Mouse (Mus musculus): ENCODE measurements at regions not wholly inside any gene's neighbourhood (a gene's known extent, or its start where the extent isn't known, plus 50 kb on each side); places are given as distances from the start of the nearest gene placed in this dataset.
"Not testable (repeated sequence)": the region's sequence is repeated elsewhere in the genome, so short reads cannot be mapped to it uniquely, and the experiment has no call there.

DNA sequence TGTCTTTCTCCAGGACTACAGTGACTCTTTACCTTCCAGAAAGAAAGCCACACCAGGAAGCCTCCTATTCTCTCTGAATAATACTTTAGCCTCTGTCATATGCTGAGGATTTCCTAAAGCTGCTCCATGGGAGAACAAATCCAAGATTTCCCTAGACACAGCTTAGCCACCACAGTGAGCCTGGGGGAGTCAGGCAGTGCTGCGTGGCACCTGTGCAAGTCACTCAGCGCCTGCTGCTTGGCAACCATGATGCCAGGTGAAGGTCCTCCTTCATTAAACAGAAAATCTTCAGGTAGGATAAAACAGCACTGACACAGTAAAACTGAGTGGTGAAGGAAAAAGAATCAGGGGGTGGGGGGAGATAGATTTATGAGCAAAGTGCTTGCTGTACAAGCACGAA lies 109.9 kb upstream of the Gadl1 start:
- no peak for DNase-seq (ENCODE audit: low read depth)

DNA sequence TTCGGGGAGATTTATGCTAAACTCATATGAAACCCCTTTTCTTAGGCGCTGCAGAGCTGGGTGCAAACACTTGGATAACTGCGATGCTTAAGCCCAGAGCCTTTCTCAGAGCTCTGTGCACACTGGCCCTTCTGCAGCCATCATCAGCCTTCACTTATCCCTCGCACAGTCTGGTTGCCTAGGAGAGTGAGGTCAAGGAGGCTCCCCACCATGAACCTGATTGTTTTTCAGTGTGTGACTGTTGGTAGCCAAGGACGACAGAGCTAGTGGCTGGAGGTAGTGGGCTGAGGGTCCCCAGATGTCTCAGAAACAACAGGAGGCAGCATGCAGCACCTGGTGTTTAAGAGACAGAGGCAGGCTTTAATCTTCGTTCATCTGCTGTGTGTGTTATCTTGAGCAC lies 108.6 kb upstream of the Gadl1 start:
- no peak for DNase-seq (ENCODE audit: low read depth)

DNA sequence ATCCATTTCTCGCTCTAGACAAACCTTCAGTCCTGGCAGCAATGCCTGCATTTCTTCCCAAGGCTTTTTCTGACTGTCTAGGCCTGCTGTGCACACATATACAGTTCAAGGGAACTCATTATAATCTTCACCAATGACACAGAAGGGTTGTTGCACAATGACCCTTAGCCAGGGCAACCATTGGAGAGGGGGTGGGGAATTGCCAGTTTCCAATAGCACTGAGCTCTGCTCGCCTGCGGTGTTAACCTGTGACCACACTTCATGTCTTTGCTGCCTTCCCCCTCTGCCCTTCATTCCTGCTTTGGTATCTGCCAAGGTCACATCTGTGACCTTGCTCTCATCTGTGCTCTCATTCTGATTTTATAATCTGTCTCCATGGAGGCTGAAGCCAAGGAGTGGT lies 106.2 kb upstream of the Gadl1 start:
- no peak for DNase-seq (ENCODE audit: low read depth)

DNA sequence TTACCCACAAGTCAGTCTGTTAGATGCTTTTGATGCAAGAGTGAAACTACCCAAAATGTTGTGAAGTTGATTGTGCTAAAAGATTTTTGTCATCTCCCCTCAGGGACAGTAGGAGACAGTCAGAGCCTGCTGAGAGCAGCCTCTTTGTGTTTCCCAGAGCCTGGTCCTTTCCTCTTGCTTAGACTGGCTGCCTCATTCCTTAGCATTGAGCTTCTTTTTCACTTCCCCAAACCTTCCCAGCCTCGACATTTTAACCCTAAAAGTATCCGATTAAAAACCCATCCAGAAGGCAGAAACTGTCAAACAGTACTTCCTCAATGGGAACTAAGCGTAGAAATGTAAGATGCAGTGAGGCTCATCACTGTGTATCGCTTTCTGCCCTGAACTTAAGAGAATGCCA lies 104.0 kb upstream of the Gadl1 start:
- DNase-seq (ENCODE audit: low read depth), result no peak

DNA sequence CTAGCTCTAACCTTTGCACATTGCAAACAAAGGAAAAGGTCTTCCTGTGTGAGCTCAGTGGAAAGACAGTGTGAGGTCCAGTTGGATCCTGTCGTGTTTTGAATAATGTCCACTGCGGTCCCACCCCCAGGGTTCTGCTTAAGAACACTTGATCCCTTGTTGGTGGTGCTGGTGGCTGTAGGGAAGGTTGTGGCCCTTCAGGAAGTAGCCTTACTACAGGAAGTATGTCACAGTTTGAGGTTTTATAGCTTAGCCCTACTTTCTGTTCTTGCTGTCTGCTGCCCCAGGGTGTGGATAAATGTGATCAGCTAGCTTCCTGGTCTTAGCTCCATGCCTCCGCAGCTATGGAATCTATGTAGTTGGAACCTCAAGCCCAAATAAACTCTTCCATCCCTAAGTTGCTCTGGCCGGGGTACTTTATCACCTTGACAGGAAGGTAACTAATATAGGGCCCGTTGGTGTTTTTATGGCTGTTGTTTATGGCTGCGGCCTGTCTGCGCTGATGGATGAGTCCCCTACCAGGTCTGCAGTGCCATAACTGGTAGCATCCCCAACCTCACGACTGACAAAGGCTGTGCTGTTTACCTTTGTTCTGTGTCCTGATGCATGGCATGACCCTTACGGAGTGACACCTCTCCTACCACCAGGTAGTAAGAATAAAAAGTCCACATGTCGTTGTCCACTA lies 103.1 kb upstream of the Gadl1 start:
- DNase-seq (ENCODE audit: low read depth), result no peak

DNA sequence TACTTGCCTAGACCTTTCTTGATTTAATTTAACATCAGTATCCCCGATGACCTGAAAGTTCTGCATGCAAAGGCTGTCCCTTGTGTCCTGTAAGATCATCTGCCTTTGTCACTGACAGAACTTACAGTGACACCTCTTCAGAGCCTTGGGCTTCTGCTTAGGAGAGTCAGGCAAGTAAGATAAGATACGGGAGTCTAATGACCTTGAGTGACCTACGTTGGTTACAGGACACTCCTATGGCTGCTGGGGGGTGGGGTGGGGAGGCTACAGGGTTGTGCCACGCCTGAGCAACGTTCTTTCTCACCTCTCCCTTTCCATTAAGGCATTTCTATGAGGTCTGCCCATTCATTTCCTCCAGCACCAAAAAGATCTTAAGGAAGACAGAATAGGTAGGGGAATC lies 69.1 kb upstream of the Gadl1 start:
- DNase-seq (ENCODE audit: low read depth), result no peak

DNA sequence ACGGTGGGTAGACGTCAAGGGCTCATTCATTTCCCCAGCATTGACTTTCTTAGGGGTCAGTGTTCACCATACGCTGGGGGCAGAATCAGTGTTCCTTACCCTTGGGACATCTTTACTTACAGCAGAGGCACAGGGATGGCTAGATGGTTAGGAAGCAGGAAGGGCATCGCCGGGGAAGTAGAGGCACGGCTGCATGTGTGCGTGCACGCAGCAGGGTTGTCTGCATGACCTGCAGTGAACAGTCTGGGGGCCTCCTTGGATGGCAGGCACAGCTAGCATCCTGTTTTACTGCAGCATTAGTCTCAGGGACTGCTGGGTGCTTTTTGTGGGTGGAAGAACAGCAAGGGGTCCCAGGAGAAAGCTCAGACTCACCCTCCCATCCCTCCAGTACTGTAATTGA lies 68.5 kb upstream of the Gadl1 start:
- no peak for DNase-seq (ENCODE audit: low read depth)

DNA sequence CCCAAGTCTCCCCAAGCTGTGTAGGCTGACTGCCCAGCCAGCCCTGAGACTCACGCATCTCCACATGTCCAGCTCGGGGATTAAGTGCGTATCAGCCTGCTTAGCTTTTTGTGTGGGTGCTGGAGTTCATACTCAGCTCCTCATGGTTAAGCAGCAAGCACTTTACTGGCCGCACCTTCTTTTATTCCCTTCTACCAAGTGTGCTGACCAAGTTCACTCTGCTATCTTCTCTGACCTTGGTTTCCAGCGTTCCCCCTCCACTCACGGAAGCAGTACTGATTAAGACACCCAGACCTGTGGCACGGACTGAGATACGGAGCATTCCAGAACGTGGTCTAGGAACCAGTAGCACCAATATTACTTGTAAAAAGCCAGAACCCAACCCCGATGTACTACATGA lies 67.6 kb upstream of the Gadl1 start:
- DNase-seq (ENCODE audit: low read depth), result no peak

DNA sequence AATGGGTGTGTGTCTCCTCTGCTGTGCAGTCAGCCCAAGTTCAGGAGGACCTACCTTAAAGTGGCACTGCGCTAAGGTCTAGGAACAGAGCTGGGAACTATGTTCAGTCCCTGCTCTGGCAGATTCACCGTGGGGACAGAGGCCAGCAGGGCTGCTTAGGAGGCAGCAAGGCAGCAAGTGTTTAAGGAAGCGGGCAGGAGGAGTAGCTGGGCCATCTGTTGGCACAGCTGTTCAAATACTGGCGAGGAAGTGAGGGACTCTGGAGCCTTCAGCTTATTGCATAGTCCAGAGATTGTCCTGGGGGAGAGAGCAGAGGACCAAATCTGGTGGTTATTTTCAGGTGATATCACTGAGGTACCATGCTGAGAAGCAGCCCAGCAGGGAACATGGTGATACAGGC lies 64.9 kb upstream of the Gadl1 start:
- DNase-seq (ENCODE audit: low read depth), result no peak

DNA sequence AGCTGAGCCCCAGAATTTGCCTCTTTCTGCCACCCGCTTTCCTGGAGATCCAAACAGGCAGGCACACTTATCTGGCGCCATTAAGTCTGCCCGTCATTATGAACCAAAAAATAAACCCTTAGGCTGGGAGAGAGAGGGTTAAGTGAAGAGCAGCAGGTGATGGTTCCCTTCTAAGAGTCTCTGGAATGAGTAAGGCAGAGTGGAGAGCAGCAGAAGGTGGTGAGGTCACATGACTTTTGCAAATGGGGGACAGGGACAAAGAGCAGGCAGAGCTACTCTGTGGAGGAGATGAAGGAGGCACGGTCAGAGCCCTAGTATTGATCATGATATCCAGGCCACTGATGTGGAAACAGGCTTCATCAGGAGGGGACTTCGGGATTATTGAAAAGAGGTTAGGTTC lies 64.2 kb upstream of the Gadl1 start:
- no peak for DNase-seq (ENCODE audit: low read depth)

DNA sequence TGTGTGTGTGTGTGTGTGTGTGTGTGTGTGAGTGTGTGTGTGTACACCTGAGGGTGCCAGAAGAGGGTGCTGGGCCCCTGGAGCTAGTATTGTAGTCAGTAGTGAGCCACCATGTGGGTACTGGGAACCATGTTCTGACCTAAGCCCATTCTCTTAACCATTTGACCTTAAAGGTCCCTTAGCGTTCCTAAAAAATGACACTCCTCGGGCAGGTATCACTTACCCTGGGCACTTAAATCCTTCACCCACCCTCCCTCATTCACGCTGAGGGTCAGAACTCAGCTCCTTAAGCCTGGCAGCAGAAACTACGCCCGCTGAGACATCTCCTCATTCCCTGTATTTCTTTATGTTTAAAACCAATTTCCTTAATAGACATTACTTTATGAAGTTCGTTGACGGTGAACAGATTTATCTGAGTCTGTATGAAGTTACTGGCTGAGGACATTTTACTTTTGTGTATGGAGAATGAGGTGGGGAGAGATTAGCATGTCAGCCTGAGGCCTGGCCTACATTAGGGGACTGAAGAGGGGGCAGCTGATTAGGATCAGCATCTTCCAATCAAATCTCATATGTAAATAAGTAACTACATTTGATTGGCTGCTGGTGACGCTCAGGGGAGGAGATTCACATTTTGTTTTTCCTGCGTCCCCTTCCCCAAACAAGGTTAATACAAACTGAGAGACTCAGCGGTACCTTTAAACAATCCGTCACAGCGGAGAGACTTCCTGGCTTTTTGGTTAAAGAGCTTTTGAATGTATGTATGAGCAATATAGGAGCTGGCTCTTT lies 61.8 kb upstream of the Gadl1 start:
- DNase-seq (ENCODE audit: low read depth), result no peak

DNA sequence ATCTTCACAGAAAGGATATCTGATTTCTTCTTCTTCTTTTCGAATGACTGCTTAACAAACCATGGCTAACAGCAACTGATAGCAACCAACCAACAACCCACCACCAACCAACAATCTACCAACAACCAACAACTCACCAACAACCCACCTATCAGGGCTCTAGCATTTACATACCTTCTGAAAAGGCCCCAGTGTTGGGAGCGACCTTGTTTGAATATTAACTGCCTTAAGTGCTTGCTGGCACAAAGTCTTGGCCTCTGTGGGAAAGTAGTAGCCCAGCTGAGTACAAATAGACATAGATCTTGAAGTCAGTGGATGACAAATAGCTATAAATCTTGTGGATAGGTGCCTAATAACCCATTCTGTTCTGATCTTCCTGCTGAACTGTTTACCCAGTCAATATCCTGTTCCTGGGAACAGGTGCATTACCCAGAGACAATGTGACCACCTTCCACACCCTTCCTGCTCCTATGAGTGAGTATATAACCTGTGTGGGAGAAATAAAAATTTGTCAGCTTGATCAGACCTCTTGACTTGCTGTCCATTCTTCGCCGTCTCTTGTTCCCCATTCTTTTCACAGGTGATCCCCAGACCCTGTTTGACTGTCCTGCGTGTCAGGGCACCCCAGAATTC lies 55.9 kb upstream of the Gadl1 start:
- DNase-seq (ENCODE audit: low read depth), result not testable (repeated sequence)

DNA sequence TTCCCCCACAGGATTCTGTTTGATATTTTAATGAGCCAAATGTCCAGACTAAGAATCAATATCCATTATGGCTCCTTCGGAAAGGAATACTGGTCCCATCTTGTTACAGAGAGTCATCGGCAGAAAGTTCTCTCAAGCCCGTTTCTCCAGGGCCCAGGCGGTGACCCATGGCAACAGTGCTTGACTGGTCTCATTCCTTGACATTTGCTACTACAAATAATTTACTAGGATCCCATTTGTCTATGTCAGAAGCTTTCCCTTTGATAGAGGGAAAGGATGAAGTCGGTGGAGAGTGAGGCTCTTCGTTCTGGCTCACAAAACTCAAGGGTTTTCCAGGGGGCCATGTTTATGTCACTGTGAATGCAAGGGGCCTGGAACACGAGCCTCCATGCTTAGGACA lies 52.0 kb upstream of the Gadl1 start:
- no peak for DNase-seq (ENCODE audit: low read depth)

DNA sequence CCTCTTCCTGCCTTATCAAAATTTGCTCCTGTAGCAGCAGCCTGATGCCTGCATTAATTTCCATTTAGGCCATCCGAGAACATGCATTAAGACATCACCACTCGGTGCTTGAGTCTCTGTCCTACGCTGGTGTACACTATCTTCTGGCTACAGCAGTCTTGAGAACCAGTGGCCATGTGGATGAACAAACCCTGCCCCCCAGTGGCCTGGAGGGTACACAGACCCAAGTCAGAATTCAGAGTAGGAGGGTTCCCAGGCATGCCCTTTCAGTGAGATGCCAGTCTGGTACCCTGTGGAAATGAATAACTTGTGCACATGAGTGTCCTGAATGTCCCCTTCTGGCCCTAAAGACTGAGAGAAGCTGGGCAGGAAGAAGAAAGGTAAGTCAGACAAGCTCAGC lies 50.4 kb upstream of the Gadl1 start:
- DNase-seq (ENCODE audit: low read depth), result peak; percentile 2

Measured in NIH3T3 (cell line).